Mouse (Mus musculus): ENCODE results near the gene Olfr1104. TPM values are rescaled to one million over a fixed set of nuclear protein-coding genes. Genes with fewer than 3 reads are reported as not detected.

Olfr1104 gene
- not detected in 2 replicates for polyA plus RNA-seq (2015; fragmentation: Nextera tagmentation; extraction: Ambion mirVana)

DNA sequence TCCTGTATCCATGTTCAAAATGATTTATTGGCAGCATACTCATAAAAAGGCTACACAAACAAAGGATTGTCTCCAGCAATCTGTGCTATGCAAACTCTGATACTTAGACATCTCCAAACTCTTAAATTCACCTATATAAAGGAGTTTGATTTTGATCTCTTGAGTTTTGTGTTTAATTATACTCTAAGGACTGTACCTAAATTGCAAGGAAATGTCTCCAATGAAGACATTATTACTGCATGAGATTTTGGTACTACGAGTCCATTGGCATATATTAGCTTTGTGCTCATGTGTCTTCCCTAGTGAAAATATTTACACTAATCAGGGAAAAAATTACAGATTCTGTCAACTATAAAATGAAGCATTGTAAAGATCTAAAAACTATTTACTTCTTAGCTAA lies at the start of gene Olfr1104:
TSS of gene Olfr1104 (minus strand) at position 101 of the 400 bp plus-strand sequence.

GRCm38 (mm10) chr2:87075717-87076116 lies 48.8 kb upstream of the Olfr1104 start, which contains the start of gene Olfr1107:
Gene Olfr1107 (minus strand): TSS chr2:87075817.

GRCm38 (mm10) chr2:87052173-87052572 lies 25.3 kb upstream of the Olfr1104 start, which contains the start of gene Olfr1106:
Gene Olfr1106 (minus strand): TSS chr2:87052273.

DNA sequence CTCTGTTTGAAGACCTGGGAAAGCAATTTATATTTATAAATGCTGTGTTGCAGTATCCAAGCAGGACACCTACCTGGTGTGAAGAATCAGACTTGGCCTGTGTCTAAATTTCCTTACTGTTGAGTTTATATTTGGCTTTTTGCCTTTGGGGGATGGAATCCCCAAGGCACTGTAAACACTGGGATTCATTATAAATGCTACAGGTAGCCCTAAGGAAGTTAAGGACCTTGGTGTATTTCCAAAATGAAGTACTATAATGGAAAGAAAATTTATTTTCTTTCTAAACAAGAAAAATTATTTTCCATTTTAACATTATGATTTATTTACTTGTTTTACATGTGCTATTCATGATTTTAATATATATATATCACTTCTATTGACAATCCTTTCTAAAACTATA lies 9.6 kb upstream of the Olfr1104 start, which contains the start of gene Olfr1105:
TSS of gene Olfr1105 (minus strand) at position 101 of the 400 bp plus-strand sequence.

GRCm38 (mm10) chr2:86998098-86998497 lies 28.8 kb downstream of the Olfr1104 start, which contains the start of gene Olfr1102:
Gene Olfr1102 (plus strand): TSS chr2:86998398.

GRCm38 (mm10) chr2:86991121-86991520 lies 35.8 kb downstream of the Olfr1104 start, which contains the start of gene Olfr1101:
Gene Olfr1101 (minus strand): TSS chr2:86991221.

DNA sequence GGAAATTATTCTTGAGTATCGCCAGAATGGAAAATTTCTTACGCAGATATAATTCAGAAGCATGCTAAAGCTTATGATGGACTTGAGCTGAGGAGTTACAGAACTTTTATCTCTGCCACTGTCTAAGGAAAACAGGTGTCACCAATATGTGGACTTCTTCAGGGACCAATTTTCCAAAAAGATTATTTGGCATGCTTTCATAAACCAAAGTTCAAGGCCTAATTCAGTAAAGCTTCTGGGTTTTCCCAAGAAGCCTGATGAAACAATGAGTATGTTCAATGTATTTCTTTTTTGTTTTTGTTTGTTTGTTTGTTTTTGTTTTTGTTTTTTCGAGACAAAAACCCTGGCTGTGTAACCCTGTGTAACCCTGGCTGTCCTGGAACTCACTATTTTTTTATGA lies 47.0 kb downstream of the Olfr1104 start, which contains the start of gene Olfr1100:
TSS of gene Olfr1100 (minus strand) at position 101 of the 400 bp plus-strand sequence.

Other genes starting within 250 kb of the Olfr1104 start
- not detected in 2 replicates for gene Olfr1093, start 244.6 kb downstream of the Olfr1104 start, polyA plus RNA-seq (2015; fragmentation: Nextera tagmentation; extraction: Ambion mirVana)
- gene Olfr141, start 217.1 kb downstream of the Olfr1104 start, polyA plus RNA-seq (2015; fragmentation: Nextera tagmentation; extraction: Ambion mirVana) = not detected in 2 replicates
- not detected in 2 replicates for gene Olfr1094, start 202.4 kb downstream of the Olfr1104 start, polyA plus RNA-seq (2015; fragmentation: Nextera tagmentation; extraction: Ambion mirVana)
- not detected in 2 replicates for gene Olfr1095, start 175.4 kb downstream of the Olfr1104 start, polyA plus RNA-seq (2015; fragmentation: Nextera tagmentation; extraction: Ambion mirVana)
- not detected in 2 replicates for gene Gm13723, start 152.3 kb downstream of the Olfr1104 start, polyA plus RNA-seq (2015; fragmentation: Nextera tagmentation; extraction: Ambion mirVana)
- gene Olfr1097, start 134.9 kb downstream of the Olfr1104 start, polyA plus RNA-seq (2015; fragmentation: Nextera tagmentation; extraction: Ambion mirVana) = not detected in 2 replicates
- not detected in 2 replicates for gene Olfr1098, start 102.5 kb downstream of the Olfr1104 start, polyA plus RNA-seq (2015; fragmentation: Nextera tagmentation; extraction: Ambion mirVana)
- not detected in 2 replicates for gene Olfr1099, start 66.4 kb downstream of the Olfr1104 start, polyA plus RNA-seq (2015; fragmentation: Nextera tagmentation; extraction: Ambion mirVana)
- not detected in 2 replicates for gene Olfr1100, start 47.1 kb downstream of the Olfr1104 start, polyA plus RNA-seq (2015; fragmentation: Nextera tagmentation; extraction: Ambion mirVana)
- not detected in 2 replicates for gene Olfr1101, start 35.9 kb downstream of the Olfr1104 start, polyA plus RNA-seq (2015; fragmentation: Nextera tagmentation; extraction: Ambion mirVana)
- gene Olfr1102, start 28.7 kb downstream of the Olfr1104 start, polyA plus RNA-seq (2015; fragmentation: Nextera tagmentation; extraction: Ambion mirVana) = not detected in 2 replicates
- not detected in 2 replicates for gene Olfr1105, start 9.5 kb upstream of the Olfr1104 start, polyA plus RNA-seq (2015; fragmentation: Nextera tagmentation; extraction: Ambion mirVana)
- gene Olfr1106, start 25.2 kb upstream of the Olfr1104 start, polyA plus RNA-seq (2015; fragmentation: Nextera tagmentation; extraction: Ambion mirVana) = not detected in 2 replicates
- gene Olfr1107, start 48.7 kb upstream of the Olfr1104 start, polyA plus RNA-seq (2015; fragmentation: Nextera tagmentation; extraction: Ambion mirVana) = not detected in 2 replicates
- gene Olfr1109, start 68.9 kb upstream of the Olfr1104 start, polyA plus RNA-seq (2015; fragmentation: Nextera tagmentation; extraction: Ambion mirVana) = not detected in 2 replicates
- not detected in 2 replicates for gene Olfr259, start 87.5 kb upstream of the Olfr1104 start, polyA plus RNA-seq (2015; fragmentation: Nextera tagmentation; extraction: Ambion mirVana)
- gene Olfr1110, start 113.2 kb upstream of the Olfr1104 start, polyA plus RNA-seq (2015; fragmentation: Nextera tagmentation; extraction: Ambion mirVana) = not detected in 2 replicates
- gene Olfr1111, start 125.5 kb upstream of the Olfr1104 start, polyA plus RNA-seq (2015; fragmentation: Nextera tagmentation; extraction: Ambion mirVana) = not detected in 2 replicates
- not detected in 2 replicates for gene Olfr1112, start 160.7 kb upstream of the Olfr1104 start, polyA plus RNA-seq (2015; fragmentation: Nextera tagmentation; extraction: Ambion mirVana)
- not detected in 2 replicates for gene Olfr1113, start 181.9 kb upstream of the Olfr1104 start, polyA plus RNA-seq (2015; fragmentation: Nextera tagmentation; extraction: Ambion mirVana)
- not detected in 2 replicates for gene Olfr1115, start 220.9 kb upstream of the Olfr1104 start, polyA plus RNA-seq (2015; fragmentation: Nextera tagmentation; extraction: Ambion mirVana)
- gene Olfr1116, start 240.5 kb upstream of the Olfr1104 start, polyA plus RNA-seq (2015; fragmentation: Nextera tagmentation; extraction: Ambion mirVana) = not detected in 2 replicates